Mouse (Mus musculus) testis, adult 2 months (tissue): Measurements from ENCODE around the gene Lin28a. TPM values are rescaled to one million over a fixed set of nuclear protein-coding genes. Genes with fewer than 3 reads are reported as not detected.

Experiments used
- H3K27ac ChIP-seq: fragments of 200-500 bp; 2 replicates; pipeline ENCODE4 v1.5.1; 2012; ENCODE audit warnings: low read depth, low read length; ENCODE audit not compliant: control insufficient read depth, insufficient read depth
- H3K27me3 ChIP-seq: fragments of 200-500 bp; 2 replicates; pipeline ENCODE4 v1.6.1; 2012; ENCODE audit warnings: mild to moderate bottlenecking, low read length, moderate library complexity; ENCODE audit not compliant: control insufficient read depth, insufficient read depth
- H3K36me3 ChIP-seq: fragments of 200-500 bp; 2 replicates; pipeline ENCODE4 v1.6.1; 2012; ENCODE audit warnings: mild to moderate bottlenecking, low read length; ENCODE audit not compliant: control insufficient read depth, insufficient read depth
- H3K4me1 ChIP-seq: fragments of 200-500 bp; 2 replicates; pipeline ENCODE4 v1.6.1; 2012; ENCODE audit warnings: low read length; ENCODE audit not compliant: control insufficient read depth, insufficient read depth
- H3K4me3 ChIP-seq: fragments of 200-500 bp; 2 replicates; pipeline ENCODE4 v1.5.1; 2012; ENCODE audit warnings: low read depth, mild to moderate bottlenecking, low read length, moderate library complexity, mixed read lengths; ENCODE audit not compliant: control insufficient read depth
- CTCF ChIP-seq: fragments of 200-500 bp; IDR thresholded peaks from 2 replicates; pipeline ENCODE4 v1.5.1; 2012; ENCODE audit warnings: low read depth, mild to moderate bottlenecking, inconsistent platforms, low read length, moderate library complexity; ENCODE audit not compliant: control insufficient read depth, insufficient read depth, insufficient replicate concordance
- POLR2A ChIP-seq: fragments of 200-500 bp; IDR thresholded peaks from 2 replicates; pipeline ENCODE4 v1.6.1; 2012; ENCODE audit warnings: low read depth, mild to moderate bottlenecking, inconsistent platforms, low read length, moderate library complexity; ENCODE audit not compliant: control insufficient read depth
- polyA plus RNA-seq: library from polyadenylated mRNA; depleted of rRNA; stranded (reverse); fragments of >200 nt; gene quantifications from 2 replicates; pipeline ENCODE4 v1.2.3, GENCODE M21; 2012

Lin28a gene
- polyA plus RNA-seq, 1 experiment, result 1.2 TPM

GRCm38 (mm10) chr4:134017201-134017865, 1.3 kb downstream of the Lin28a start:
- no peak overlapping the region for H3K27ac ChIP-seq
- peaks cover 4% of the 10 kb centered on the region; the same call in 1 of the 2 replicates for H3K27me3 ChIP-seq
- no peak for TF ChIP-seq POLR2A
- no peaks in the 10 kb centered on the region for H3K36me3 ChIP-seq
- peaks cover 37% of the 10 kb centered on the region for H3K4me1 ChIP-seq
- H3K4me3 ChIP-seq, result peak overlapping the region; percentile 12

- peaks cover 41% of the 10 kb centered on the region for H3K4me1 ChIP-seq
Measured at GRCm38 (mm10) chr4:134016767-134017166, 1.9 kb downstream of the Lin28a start.

GRCm38 (mm10) chr4:134016208-134016607, 2.4 kb downstream of the Lin28a start:
- TF ChIP-seq CTCF (no peak), POLR2A (no peak)
- Histone ChIP-seq H3K4me3 (no peak overlapping the region), H3K27ac (no peak overlapping the region), H3K4me1 (peaks cover 46% of the 10 kb centered on the region), H3K27me3 (peaks cover 4% of the 10 kb centered on the region; the same call in 1 of the 2 replicates), H3K36me3 (no peaks in the 10 kb centered on the region)

More at GRCm38 (mm10) chr4:134016767-134017166, 1.9 kb downstream of the Lin28a start:
- Histone ChIP-seq H3K36me3 (no peaks in the 10 kb centered on the region), H3K27ac (no peak overlapping the region), H3K4me3 (peak overlapping the region; percentile 12; the same call in 1 of the 2 replicates), H3K27me3 (peaks cover 4% of the 10 kb centered on the region; the same call in 1 of the 2 replicates)
- TF ChIP-seq POLR2A, result no peak
- no peak for TF ChIP-seq CTCF

- H3K27me3 ChIP-seq, result peaks cover 4% of the 10 kb centered on the region; the same call in 1 of the 2 replicates
- no peak overlapping the region for H3K27ac ChIP-seq
- H3K4me1 ChIP-seq, result peaks cover 33% of the 10 kb centered on the region
- no peak for TF ChIP-seq POLR2A
- TF ChIP-seq CTCF, result no peak
- no peak overlapping the region for H3K4me3 ChIP-seq
- no peaks in the 10 kb centered on the region for H3K36me3 ChIP-seq
Measured at GRCm38 (mm10) chr4:134012858-134013528, 5.6 kb downstream of the Lin28a start.

GRCm38 (mm10) chr4:134011450-134012414, 6.9 kb downstream of the Lin28a start:
- H3K36me3 ChIP-seq, result no peaks in the 10 kb centered on the region
- TF ChIP-seq CTCF (no peak), POLR2A (no peak)
- H3K27me3 ChIP-seq, result no peaks in the 10 kb centered on the region
- no peak overlapping the region for H3K27ac ChIP-seq
- H3K4me1 ChIP-seq, result peaks cover 25% of the 10 kb centered on the region
- no peak overlapping the region for H3K4me3 ChIP-seq

GRCm38 (mm10) chr4:134009709-134010108, 8.9 kb downstream of the Lin28a start:
- Histone ChIP-seq H3K4me1 (peaks cover 17% of the 10 kb centered on the region), H3K27ac (no peak overlapping the region), H3K4me3 (no peak overlapping the region), H3K27me3 (no peaks in the 10 kb centered on the region), H3K36me3 (no peaks in the 10 kb centered on the region)
- TF ChIP-seq CTCF (no peak), POLR2A (no peak)

GRCm38 (mm10) chr4:134006845-134007244, 11.8 kb downstream of the Lin28a start:
- H3K27me3 ChIP-seq, result no peaks in the 10 kb centered on the region
- H3K4me3 ChIP-seq, result no peak overlapping the region
- H3K27ac ChIP-seq, result no peak overlapping the region
- no peak for TF ChIP-seq POLR2A
- TF ChIP-seq CTCF, result no peak
- peaks cover 13% of the 10 kb centered on the region for H3K4me1 ChIP-seq
- no peaks in the 10 kb centered on the region for H3K36me3 ChIP-seq
